Mouse (Mus musculus): ENCODE results near the gene Hspb2.

- no peak for TF ChIP-seq CTCF (IDR thresholded peaks at IDR 0.05; ENCODE audit: borderline replicate concordance, insufficient read depth, low read length)
- no peak for TF ChIP-seq POLR2A (IDR thresholded peaks at IDR 0.05; ENCODE audit: low read depth, low read length)
Observed at GRCm38 (mm10) chr9:50795266-50795665, 43.1 kb upstream of the Hspb2 start.
